Mouse (Mus musculus) megakaryocyte, embryonic 14.5 days (primary cell): ENCODE data around the gene Nup133.

Experiments used
- FLI1 ChIP-seq: IDR thresholded peaks from 2 replicates; pipeline ENCODE4 v1.6.1; 2012; ENCODE audit warnings: low read length, inconsistent platforms, mixed read lengths
- GATA1 ChIP-seq: IDR thresholded peaks from 3 replicates; pipeline ENCODE4 v1.6.1; 2012; ENCODE audit warnings: mixed read lengths, low read length, inconsistent platforms, borderline replicate concordance

GRCm38 (mm10) chr8:123988605-123989038, 39.6 kb upstream of the Nup133 start:
- TF ChIP-seq GATA1 (no peak; the same call in 2 of the 3 replicates), FLI1 (no peak)
